Comparison of ENCODE assay signal across 11 mouse cellular contexts in genomic region chr5:111256181-111256580, GRCm38 (mm10).
DNase-seq lines count a peak whose midpoint lies in the region; ATAC-seq and TF ChIP-seq lines count a peak whose summit lies in the region.
"Had no signal": no experiment of that assay in that cellular context is flagged by ENCODE, and none has a peak within 500 bp of the region (broad histone marks: within the 10 kb centered on the region; RNA-seq: fewer than 3 reads in every experiment).

No protein-coding gene starts in this region.

- no peak overlapping the region for H3K4me2 ChIP-seq in stomach, embryonic 16.5 days (ENCODE audit: low read depth, low read length)
- H3K4me2 ChIP-seq in stomach, postnatal 0 days (replicated peaks; ENCODE audit: low read depth) = no peak overlapping the region
- 0 out of 2 replicates have a peak overlapping the region, but pooled peaks have one; percentile 8 for H3K4me2 ChIP-seq in forebrain, postnatal 0 days (ENCODE audit: low read depth)
- peak overlapping the region; percentile 19; the same call in 1 of the 2 replicates for H3K4me2 ChIP-seq in limb, embryonic 15.5 days
- H3K4me2 ChIP-seq: liver, embryonic 11.5 days had no signal

- no peak for TF ChIP-seq CTCF in stomach, postnatal 0 days (IDR thresholded peaks at IDR 0.05; ENCODE audit: low read depth)
- peak; percentile 3; the same call in 1 of the 2 replicates for TF ChIP-seq CTCF in forebrain, postnatal 0 days (IDR thresholded peaks at IDR 0.05; ENCODE audit: low read depth)

- H3K27ac ChIP-seq in stomach, embryonic 16.5 days (ENCODE audit: low read length) = no peak overlapping the region; the same call in 1 of the 2 replicates
- H3K27ac ChIP-seq in stomach, postnatal 0 days (replicated peaks) = no peak overlapping the region
- peak overlapping the region; percentile 66 for H3K27ac ChIP-seq in forebrain, postnatal 0 days (ENCODE audit: low read depth, low read length)
- H3K27ac ChIP-seq in limb, embryonic 15.5 days = peak overlapping the region; percentile 59

- H3K36me3 ChIP-seq in stomach, embryonic 16.5 days (ENCODE audit: control insufficient read depth, insufficient read depth, low read length) = no peaks in the 10 kb centered on the region
- H3K36me3 ChIP-seq in stomach, postnatal 0 days (ENCODE audit: control insufficient read depth, insufficient read depth, low read length) = no peaks in the 10 kb centered on the region
- H3K36me3 ChIP-seq in forebrain, postnatal 0 days (ENCODE audit: insufficient read depth) = 0 out of 2 replicates have a peak, but pooled peaks cover 3% of the 10 kb centered on the region
- H3K36me3 ChIP-seq in limb, embryonic 15.5 days = no peaks in the 10 kb centered on the region; the same call in 1 of the 2 replicates

- no peaks in the 10 kb centered on the region for H3K27me3 ChIP-seq in stomach, embryonic 16.5 days (ENCODE audit: control insufficient read depth, insufficient read depth, low read length)
- no peaks in the 10 kb centered on the region for H3K27me3 ChIP-seq in stomach, postnatal 0 days (ENCODE audit: control insufficient read depth, insufficient read depth, low read length)
- no peaks in the 10 kb centered on the region for H3K27me3 ChIP-seq in forebrain, postnatal 0 days (ENCODE audit: insufficient read depth, low read length)
- H3K27me3 ChIP-seq in limb, embryonic 15.5 days = no peaks in the 10 kb centered on the region

- no peak overlapping the region for H3K4me3 ChIP-seq in stomach, embryonic 16.5 days (replicated peaks; ENCODE audit: low read length)
- no peak overlapping the region for H3K4me3 ChIP-seq in stomach, postnatal 0 days (ENCODE audit: low read depth, low read length)
- H3K4me3 ChIP-seq in forebrain, postnatal 0 days (ENCODE audit: low read depth, low read length) = no peak overlapping the region
- no peak overlapping the region for H3K4me3 ChIP-seq in limb, embryonic 15.5 days

- no peaks in the 10 kb centered on the region for H3K9me3 ChIP-seq in stomach, embryonic 16.5 days (replicated peaks; ENCODE audit: control insufficient read depth, low read length)
- no peaks in the 10 kb centered on the region for H3K9me3 ChIP-seq in stomach, postnatal 0 days (ENCODE audit: control insufficient read depth, low read length)
- H3K9me3 ChIP-seq in forebrain, postnatal 0 days (ENCODE audit: low read length) = no peaks in the 10 kb centered on the region
- H3K9me3 ChIP-seq in limb, embryonic 15.5 days = no peaks in the 10 kb centered on the region

- WGBS in stomach, embryonic 16.5 days = 34% methylated on average over 7 of the region's 7 CpGs
- 41% methylated on average over 7 of the region's 7 CpGs for WGBS in stomach, postnatal 0 days
- WGBS in forebrain, postnatal 0 days = 20% methylated on average over 7 of the region's 7 CpGs
- 19% methylated on average over 7 of the region's 7 CpGs for WGBS in limb, embryonic 15.5 days

- peaks cover 6% of the 10 kb centered on the region; the same call in 1 of the 2 replicates for H3K4me1 ChIP-seq in stomach, embryonic 16.5 days (ENCODE audit: control insufficient read depth, insufficient read depth, low read length)
- H3K4me1 ChIP-seq in stomach, postnatal 0 days (replicated peaks; ENCODE audit: control insufficient read depth, insufficient read depth) = no peaks in the 10 kb centered on the region
- H3K4me1 ChIP-seq in forebrain, postnatal 0 days (ENCODE audit: insufficient read depth) = peaks cover 26% of the 10 kb centered on the region
- peaks cover 26% of the 10 kb centered on the region for H3K4me1 ChIP-seq in limb, embryonic 15.5 days

- no peak for DNase-seq in stomach, postnatal 0 days (ENCODE audit: low spot score)
- DNase-seq in forebrain, postnatal 0 days = peak; percentile 61
- peak; percentile 78 for DNase-seq in retina, postnatal 1 day
- no peak for DNase-seq in T-cell, adult 2 months (ENCODE audit: low spot score)
- DNase-seq in layer of hippocampus, adult 8-10 months (ENCODE audit: low spot score in 2 of 2) = no peak
- no peak for DNase-seq in ovary, postnatal 14 days (ENCODE audit: low spot score)
- DNase-seq: cerebellum, adult 9-11 months; kidney, adult 8-10 months had no signal

- TF ChIP-seq EP300 in stomach, postnatal 0 days (optimal IDR thresholded peaks at IDR 0.05) = no peak

- no peak overlapping the region; the same call in 1 of the 2 replicates for H3K9ac ChIP-seq in stomach, embryonic 16.5 days (ENCODE audit: low read length)
- H3K9ac ChIP-seq in stomach, postnatal 0 days (ENCODE audit: low read length) = no peak overlapping the region
- H3K9ac ChIP-seq in forebrain, postnatal 0 days = no peak overlapping the region
- no peak overlapping the region for H3K9ac ChIP-seq in limb, embryonic 15.5 days

- ATAC-seq in stomach, embryonic 16.5 days (ENCODE audit: insufficient read depth, low FRiP score) = peak; percentile 18; the same call in 1 of the 2 replicates
- no peak for ATAC-seq in stomach, postnatal 0 days (ENCODE audit: low FRiP score, low TSS enrichment)
- ATAC-seq in forebrain, postnatal 0 days = peak; percentile 68
- no peak for ATAC-seq in limb, embryonic 15.5 days (ENCODE audit: insufficient number of reproducible peaks, low FRiP score, low TSS enrichment, low read depth)

Comparison
In these comparisons a context has a peak if more than half of its experiments do, and no peak if none do; other contexts are left out.
1. ATAC-seq: peak in stomach, embryonic 16.5 days (single experiment) and forebrain, postnatal 0 days (single experiment); none in stomach, postnatal 0 days (single experiment) and limb, embryonic 15.5 days (single experiment).
2. H3K27ac ChIP-seq: peak in forebrain, postnatal 0 days (single experiment) and limb, embryonic 15.5 days (single experiment); none in stomach, embryonic 16.5 days (single experiment) and stomach, postnatal 0 days (single experiment).
3. H3K4me2 ChIP-seq: peak in forebrain, postnatal 0 days (single experiment) and limb, embryonic 15.5 days (single experiment); none in stomach, embryonic 16.5 days (single experiment) and stomach, postnatal 0 days (single experiment).
4. DNase-seq: peak in forebrain, postnatal 0 days (single experiment) and retina, postnatal 1 day (single experiment); none in stomach, postnatal 0 days (single experiment), T-cell, adult 2 months (single experiment), layer of hippocampus, adult 8-10 months (0 of 2) and ovary, postnatal 14 days (single experiment).